Mouse (Mus musculus): Measurements from ENCODE around the gene Zfp414.

GRCm38 (mm10) chr17:33597271-33597670, 31.6 kb upstream of the Zfp414 start:
- no peak for TF ChIP-seq CTCF (IDR thresholded peaks at IDR 0.05; ENCODE audit: extremely low read depth, insufficient read depth, insufficient read length, insufficient replicate concordance)
- no peak for TF ChIP-seq POLR2A (IDR thresholded peaks at IDR 0.05; ENCODE audit: low read depth, low read length)

Data from spleen, adult 2 months (tissue).